Mouse (Mus musculus): Measurements from ENCODE around the gene Krtap10-4.
"Not testable (repeated sequence)": the region's sequence is repeated elsewhere in the genome, so short reads cannot be mapped to it uniquely, and the experiment has no call there.

The Krtap10-4 gene

DNA sequence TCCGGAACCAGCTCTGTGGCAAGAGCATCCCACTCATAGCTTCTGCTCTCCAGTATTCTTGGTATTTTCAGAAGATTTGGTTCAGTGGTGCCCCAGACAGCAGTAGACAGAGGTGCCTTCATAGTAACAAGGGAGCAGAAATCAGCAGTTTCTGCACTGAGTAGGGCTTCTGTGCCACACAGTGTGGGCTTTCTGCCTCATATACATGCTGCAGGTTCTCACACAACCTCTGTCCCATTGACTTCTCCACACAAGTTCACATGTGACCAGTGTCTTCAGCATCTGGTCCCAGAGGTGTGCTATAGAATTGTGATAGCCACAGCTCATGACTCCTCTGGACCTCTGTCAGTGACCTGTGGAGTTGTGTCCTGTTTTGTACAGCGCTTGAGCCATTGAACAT is 38.3 kb downstream of the Krtap10-4 start:
- DNase-seq (ENCODE audit: low spot score), result no peak

DNA sequence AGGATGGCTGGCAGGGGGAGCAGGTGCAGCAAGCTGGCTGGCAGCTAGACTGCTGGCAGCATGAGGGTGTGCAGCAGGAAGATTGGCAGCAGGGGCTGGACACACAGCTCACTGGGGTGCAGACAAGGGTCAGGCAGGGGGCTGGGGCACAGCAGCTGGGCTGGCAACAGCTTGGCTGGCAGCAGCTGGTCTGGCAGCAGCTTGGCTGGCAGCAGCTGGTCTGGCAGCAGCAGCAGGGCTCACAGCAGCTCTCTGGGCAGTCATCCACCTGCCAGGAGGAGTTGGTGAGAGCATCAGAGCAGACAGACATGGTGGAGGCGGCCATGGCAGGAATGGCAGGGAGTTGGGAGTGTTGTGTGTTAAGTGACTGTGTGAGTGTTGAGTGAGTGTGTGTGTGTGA is 39.0 kb downstream of the Krtap10-4 start, which contains the start of gene Gm7137:
Gm7137 (minus strand) TSS at position 325 of the 400 bp plus-strand sequence.
- peak; percentile 42 for DNase-seq (ENCODE audit: low spot score)

DNA sequence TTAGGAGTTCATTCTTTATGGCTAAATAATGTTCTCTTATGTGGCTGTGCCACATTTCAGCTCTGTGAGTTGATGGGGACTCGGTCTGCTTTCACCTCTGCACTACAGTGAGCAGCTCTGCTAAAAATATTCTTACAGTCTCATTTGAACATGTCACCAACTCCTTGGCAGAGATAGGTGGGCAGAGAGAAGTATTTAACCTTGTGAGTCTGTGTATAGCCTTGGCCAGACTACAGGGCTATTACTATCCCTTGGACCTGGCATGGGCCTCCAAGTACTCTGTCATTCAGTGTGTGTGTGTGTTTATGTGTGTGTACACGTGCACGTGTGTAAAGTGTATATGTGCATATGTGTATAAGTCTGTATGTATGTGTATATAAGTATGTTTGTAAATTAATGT is 43.5 kb downstream of the Krtap10-4 start:
- not testable (repeated sequence) for DNase-seq (ENCODE audit: low spot score)

DNA sequence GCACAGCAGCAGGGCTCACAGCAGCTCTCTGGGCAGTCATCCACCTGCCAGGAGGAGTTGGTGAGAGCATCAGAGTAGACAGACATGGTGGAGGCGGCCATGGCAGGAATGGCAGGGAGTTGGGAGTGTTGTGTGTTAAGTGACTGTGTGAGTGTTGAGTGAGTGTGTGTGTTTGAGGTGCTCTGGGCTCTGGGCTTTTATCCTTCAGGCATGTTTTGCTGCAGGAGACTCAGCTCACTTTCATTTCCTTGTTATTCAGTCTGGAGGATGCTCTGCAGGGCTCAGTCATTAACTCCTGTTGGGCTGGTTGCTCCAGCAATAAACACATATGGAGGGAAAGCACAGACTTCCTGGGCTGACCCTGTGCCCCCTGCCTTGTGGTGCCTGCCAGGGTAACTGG is 44.5 kb downstream of the Krtap10-4 start, which contains the start of gene Gm3250:
Gm3250 (minus strand) TSS at position 101 of the 400 bp plus-strand sequence.
- not testable (repeated sequence) for DNase-seq (ENCODE audit: low spot score)

DNA sequence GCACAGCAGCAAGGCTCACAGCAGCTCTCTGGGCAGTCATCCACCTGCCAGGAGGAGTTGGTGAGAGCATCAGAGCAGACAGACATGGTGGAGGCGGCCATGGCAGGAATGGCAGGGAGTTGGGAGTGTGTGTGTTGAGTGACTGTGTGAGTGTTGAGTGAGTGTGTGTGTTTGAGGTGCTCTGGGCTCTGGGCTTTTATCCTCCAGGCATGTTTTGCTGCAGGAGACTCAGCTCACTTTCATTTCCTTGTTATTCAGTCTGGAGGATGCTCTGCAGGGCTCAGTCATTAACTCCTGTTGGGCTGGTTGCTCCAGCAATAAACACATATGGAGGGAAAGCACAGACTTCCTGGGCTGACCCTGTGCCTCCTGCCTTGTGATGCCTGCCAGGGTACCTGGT is 50.1 kb downstream of the Krtap10-4 start, which contains the start of gene Gm7138:
Gm7138 (minus strand) TSS at position 101 of the 400 bp plus-strand sequence.
- DNase-seq (ENCODE audit: low spot score), result not testable (repeated sequence)

Data from MN1 (cell line).